Mouse (Mus musculus): Measurements from ENCODE around the gene Speer4d. TPM values are rescaled to one million over a fixed set of nuclear protein-coding genes. Genes with fewer than 3 reads are reported as not detected.
"Not testable (repeated sequence)": the region's sequence is repeated elsewhere in the genome, so short reads cannot be mapped to it uniquely, and the experiment has no call there.

The Speer4d gene
- polyA plus RNA-seq, 1 experiment = not detected

- not testable (repeated sequence) for H3K36me3 ChIP-seq (ENCODE audit: control insufficient read depth, insufficient read depth, low read length); DNase-seq; H3K27me3 ChIP-seq (ENCODE audit: control insufficient read depth, insufficient read depth, low read length); H3K4me1 ChIP-seq (replicated peaks; ENCODE audit: control insufficient read depth, insufficient read depth, low read length); H3K27ac ChIP-seq (ENCODE audit: control insufficient read depth, insufficient read depth, low read length); H3K4me3 ChIP-seq (ENCODE audit: control insufficient read depth, insufficient read depth, low read length)
- WGBS = 81% methylated on average over 1 of the region's 1 CpGs
Observed at GRCm38 (mm10) chr5:15656959-15657358, 38.1 kb downstream of the Speer4d start, which contains the start of gene 4930572O03Rik. TSS of gene 4930572O03Rik (minus strand) at chr5:15657059.

GRCm38 (mm10) chr5:15663847-15664246 lies 45.0 kb downstream of the Speer4d start:
- not testable (repeated sequence) for H3K27me3 ChIP-seq (ENCODE audit: control insufficient read depth, insufficient read depth, low read length); H3K36me3 ChIP-seq (ENCODE audit: control insufficient read depth, insufficient read depth, low read length); H3K4me1 ChIP-seq (replicated peaks; ENCODE audit: control insufficient read depth, insufficient read depth, low read length); H3K27ac ChIP-seq (ENCODE audit: control insufficient read depth, insufficient read depth, low read length); H3K4me3 ChIP-seq (ENCODE audit: control insufficient read depth, insufficient read depth, low read length); DNase-seq
- 79% methylated on average over 7 of the region's 7 CpGs for WGBS

GRCm38 (mm10) chr5:15670789-15671188 lies 51.9 kb downstream of the Speer4d start:
- not testable (repeated sequence) for DNase-seq; H3K27ac ChIP-seq (ENCODE audit: control insufficient read depth, insufficient read depth, low read length); H3K4me1 ChIP-seq (replicated peaks; ENCODE audit: control insufficient read depth, insufficient read depth, low read length); H3K36me3 ChIP-seq (ENCODE audit: control insufficient read depth, insufficient read depth, low read length); H3K4me3 ChIP-seq (ENCODE audit: control insufficient read depth, insufficient read depth, low read length); H3K27me3 ChIP-seq (ENCODE audit: control insufficient read depth, insufficient read depth, low read length)
- WGBS = 89% methylated on average over 9 of the region's 18 CpGs

Other genes starting within 250 kb of the Speer4d start
- gene Gm21149, start 142.5 kb upstream of the Speer4d start, polyA plus RNA-seq (2012; rRNA removed) = not detected in 2 replicates
- 0.14 TPM in 1 of 2 replicates, not detected in the other for gene Gm21190, start 89.8 kb upstream of the Speer4d start, polyA plus RNA-seq (2012; rRNA removed)
- not detected in 2 replicates for gene Gm21083, start 41.7 kb upstream of the Speer4d start, polyA plus RNA-seq (2012; rRNA removed)
- gene 4930572O03Rik, start 38.0 kb downstream of the Speer4d start, polyA plus RNA-seq (2012; rRNA removed) = not detected in 2 replicates
- gene Speer4c, start 95.2 kb downstream of the Speer4d start, polyA plus RNA-seq (2012; rRNA removed) = 0.10 TPM in 1 of 2 replicates, not detected in the other